Mouse (Mus musculus) liver, embryonic 14.5 days (tissue): ENCODE results near the gene Adamts4. TPM values are rescaled to one million over a fixed set of nuclear protein-coding genes. Genes with fewer than 3 reads are reported as not detected.

Experiments used
- ATAC-seq: fragments of 200-750 bp; cut with Nextera tagmentation; 2 replicates; pipeline ENCODE4 v1.8.0; 2017; ENCODE audit warnings: moderate number of reproducible peaks, mild to moderate bottlenecking, moderate library complexity; ENCODE audit not compliant: insufficient read depth
- DNase-seq, 3 experiments: peaks; one replicate each; pipeline ENCODE4 v3.0.0-alpha.2; 2012 to 2013; ENCODE audit warnings: low read depth in 3 of 3, low spot score in 3 of 3
- H3K27ac ChIP-seq: fragments of 300-500 bp; sonication (generic); 2 replicates; pipeline ENCODE4 v1.5.1; 2014; ENCODE audit warnings: moderate library complexity, mild to moderate bottlenecking, control low read depth, inconsistent platforms
- H3K27me3 ChIP-seq: fragments of 300-500 bp; sonication (generic); 2 replicates; pipeline ENCODE4 v1.6.1; 2014; ENCODE audit warnings: mild to moderate bottlenecking, low read length, moderate library complexity; ENCODE audit not compliant: control insufficient read depth, insufficient read depth
- H3K36me3 ChIP-seq: fragments of 300-500 bp; sonication (generic); replicated peaks from 2 replicates; pipeline ENCODE4 v1.6.1; 2014; ENCODE audit warnings: low read depth; ENCODE audit not compliant: control insufficient read depth, insufficient read depth
- H3K4me1 ChIP-seq, 2 experiments: fragments of 200-500 bp in 1 of 2; fragments of 300-500 bp in 1 of 2; sonication (generic) in 1 of 2; replicated peaks; 2 replicates each; pipeline ENCODE4 v1.6.1; 2012 to 2014; ENCODE audit warnings: antibody characterized with exemption in 1 of 2, inconsistent platforms in 1 of 2, low read length in 1 of 2; ENCODE audit not compliant: control insufficient read depth in 2 of 2, insufficient read depth in 2 of 2
- H3K4me2 ChIP-seq: fragments of 300-500 bp; sonication (generic); 2 replicates; pipeline ENCODE4 v1.6.1; 2014; ENCODE audit warnings: low read depth, mild to moderate bottlenecking, control low read depth, moderate library complexity
- H3K4me3 ChIP-seq, 2 experiments: fragments of 200-500 bp in 1 of 2; fragments of 300-500 bp in 1 of 2; sonication (generic) in 1 of 2; 2 replicates each; pipeline ENCODE4 v1.5.1; 2012 to 2014; ENCODE audit warnings: low read depth in 2 of 2, low read length in 2 of 2, mild to moderate bottlenecking in 2 of 2, control low read depth in 1 of 2, inconsistent platforms in 1 of 2, moderate library complexity in 1 of 2; ENCODE audit not compliant: insufficient read depth in 1 of 2
- H3K9ac ChIP-seq: fragments of 300-500 bp; sonication (generic); replicated peaks from 2 replicates; pipeline ENCODE4 v1.6.1; 2014; ENCODE audit warnings: mild to moderate bottlenecking, control low read depth, moderate library complexity
- H3K9me3 ChIP-seq: fragments of 300-500 bp; sonication (generic); 2 replicates; pipeline ENCODE4 v1.6.1; 2016; ENCODE audit warnings: low read length, mixed read lengths; ENCODE audit not compliant: control insufficient read depth
- CTCF ChIP-seq: IDR thresholded peaks from 2 replicates; pipeline ENCODE4 v1.5.1; 2016; ENCODE audit warnings: antibody characterized with exemption, low read depth, control low read depth
- EP300 ChIP-seq: IDR thresholded peaks from 2 replicates; pipeline ENCODE4 v1.6.1; 2016; ENCODE audit warnings: antibody characterized with exemption, low read depth
- WGBS: fragments of 180-500 bp; shearing (Covaris S2); extraction: QIAGEN DNeasy Blood & Tissue Kit; methylation state at CpG from one replicate; pipeline ENCODE4 v1.1.7; 2014; ENCODE audit not compliant: insufficient replicate concordance; 5-methylcytosine and 5-hydroxymethylcytosine counted together
- polyA plus RNA-seq, 2 experiments: library from polyadenylated mRNA; depleted of rRNA in 1 of 2; stranded (reverse) in 1 of 2; unstranded in 1 of 2; fragments of >200 nt; fragmentation: Nextera tagmentation in 1 of 2; extraction: Ambion mirVana in 1 of 2; gene quantifications; 2 replicates each; pipeline versions ENCODE4 v1.2.1 to v1.2.3; 2012 to 2014

The Adamts4 gene
- polyA plus RNA-seq, 2 experiments = 0.13 to 0.17 TPM

- WGBS = 58% methylated on average over 17 of the region's 17 CpGs
- Histone ChIP-seq H3K27ac (no peak overlapping the region), H3K9ac (no peak overlapping the region; the same call in 1 of the 2 replicates), H3K4me2 (no peak overlapping the region), H3K4me1 (peaks cover 0 to 16% of the 10 kb centered on the region in 2 experiments; a peak in 2 of 4 replicates), H3K27me3 (peaks cover 7% of the 10 kb centered on the region), H3K9me3 (no peaks in the 10 kb centered on the region), H3K4me3 (no peak overlapping the region), H3K36me3 (no peaks in the 10 kb centered on the region)
- no peak for DNase-seq
- no peak for ATAC-seq
- TF ChIP-seq CTCF (no peak), EP300 (no peak)
Measured at GRCm38 (mm10) chr1:171258921-171259320, 8.7 kb downstream of the Adamts4 start.

DNA sequence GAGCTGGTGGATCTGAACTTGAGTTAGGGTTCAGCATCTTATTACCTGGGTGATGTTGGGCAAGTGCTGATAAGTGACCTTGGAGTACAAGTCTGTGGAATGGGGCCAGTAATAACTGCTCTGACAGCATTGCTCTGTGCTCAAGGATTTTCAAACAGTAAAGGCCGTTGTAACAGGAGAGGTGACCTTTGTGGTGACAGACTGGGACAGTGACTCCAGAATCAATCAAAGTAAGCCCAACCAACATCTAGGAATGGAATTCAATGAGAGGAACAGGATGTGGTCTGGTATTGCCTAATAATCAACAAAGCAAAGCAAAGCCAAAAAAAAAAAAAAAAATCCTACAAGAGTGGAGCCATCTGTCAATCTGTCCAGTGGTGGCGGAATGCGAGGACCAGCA lies 10.1 kb downstream of the Adamts4 start:
- peaks cover 7% of the 10 kb centered on the region for H3K27me3 ChIP-seq
- no peaks in the 10 kb centered on the region for H3K9me3 ChIP-seq

DNA sequence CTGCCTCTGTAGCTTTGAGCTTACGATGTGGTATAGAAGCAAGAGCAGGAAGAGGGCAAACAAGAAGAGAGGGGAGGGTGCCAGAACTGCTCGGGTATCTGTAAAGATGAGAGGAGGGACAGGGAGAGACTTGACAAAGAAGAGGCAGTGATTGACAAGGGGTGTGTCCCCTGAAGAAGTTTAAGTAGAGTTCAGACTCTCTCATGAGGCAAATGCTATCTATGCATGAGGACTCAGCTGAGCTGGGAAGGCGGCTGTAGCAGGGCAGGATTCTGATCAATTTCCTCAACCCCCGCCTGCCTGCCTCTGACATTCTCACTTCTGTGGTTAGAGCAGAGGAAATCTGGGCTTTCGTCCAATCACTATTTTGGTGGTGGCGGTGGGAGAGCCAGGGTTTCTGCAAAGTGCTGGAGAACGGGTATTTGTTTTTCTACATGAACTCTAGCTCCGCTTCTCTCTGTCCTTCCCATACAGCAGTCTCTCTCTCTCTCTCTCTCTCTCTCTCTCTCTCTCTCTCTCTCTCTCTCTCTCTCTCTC lies 12.4 kb downstream of the Adamts4 start:
- Histone ChIP-seq H3K27ac (no peak overlapping the region), H3K4me3 (no peak overlapping the region)

More for the DNA sequence above, 10.1 kb downstream of the Adamts4 start:
- 30% methylated on average over 3 of the region's 3 CpGs for WGBS
- no peaks in the 10 kb centered on the region for H3K36me3 ChIP-seq
- no peak overlapping the region for H3K4me2 ChIP-seq
- no peak for DNase-seq
- H3K27ac ChIP-seq = no peak overlapping the region
- H3K4me1 ChIP-seq = peaks cover 0 to 16% of the 10 kb centered on the region in 2 experiments; a peak in 2 of 4 replicates
- TF ChIP-seq EP300 = no peak
- ATAC-seq = no peak
- no peak overlapping the region for H3K9ac ChIP-seq
- no peak overlapping the region for H3K4me3 ChIP-seq

GRCm38 (mm10) chr1:171263185-171263611 lies 13.0 kb downstream of the Adamts4 start:
- no peak for TF ChIP-seq CTCF
- no peak for TF ChIP-seq EP300
- H3K9me3 ChIP-seq = no peaks in the 10 kb centered on the region
- H3K4me3 ChIP-seq = no peak overlapping the region
- peaks cover 0 to 19% of the 10 kb centered on the region in 2 experiments; a peak in 2 of 4 replicates for H3K4me1 ChIP-seq
- no peak overlapping the region for H3K9ac ChIP-seq
- H3K27me3 ChIP-seq = peaks cover 7% of the 10 kb centered on the region
- ATAC-seq = no peak
- H3K36me3 ChIP-seq = no peaks in the 10 kb centered on the region
- DNase-seq = no peak
- no peak overlapping the region for H3K4me2 ChIP-seq
- 10% methylated on average over 2 of the region's 2 CpGs for WGBS
- H3K27ac ChIP-seq = no peak overlapping the region

More for the DNA sequence above, 12.4 kb downstream of the Adamts4 start:
- H3K36me3 ChIP-seq = no peaks in the 10 kb centered on the region
- H3K9ac ChIP-seq = no peak overlapping the region
- H3K4me1 ChIP-seq = peaks cover 0 to 19% of the 10 kb centered on the region in 2 experiments; a peak in 2 of 4 replicates
- TF ChIP-seq CTCF (no peak), EP300 (no peak)
- H3K27me3 ChIP-seq = peaks cover 7% of the 10 kb centered on the region
- H3K9me3 ChIP-seq = no peaks in the 10 kb centered on the region
- DNase-seq (no peak), ATAC-seq (no peak)
- WGBS = 3% methylated on average over 8 of the region's 8 CpGs
- H3K4me2 ChIP-seq = peak overlapping the region; percentile 8

DNA sequence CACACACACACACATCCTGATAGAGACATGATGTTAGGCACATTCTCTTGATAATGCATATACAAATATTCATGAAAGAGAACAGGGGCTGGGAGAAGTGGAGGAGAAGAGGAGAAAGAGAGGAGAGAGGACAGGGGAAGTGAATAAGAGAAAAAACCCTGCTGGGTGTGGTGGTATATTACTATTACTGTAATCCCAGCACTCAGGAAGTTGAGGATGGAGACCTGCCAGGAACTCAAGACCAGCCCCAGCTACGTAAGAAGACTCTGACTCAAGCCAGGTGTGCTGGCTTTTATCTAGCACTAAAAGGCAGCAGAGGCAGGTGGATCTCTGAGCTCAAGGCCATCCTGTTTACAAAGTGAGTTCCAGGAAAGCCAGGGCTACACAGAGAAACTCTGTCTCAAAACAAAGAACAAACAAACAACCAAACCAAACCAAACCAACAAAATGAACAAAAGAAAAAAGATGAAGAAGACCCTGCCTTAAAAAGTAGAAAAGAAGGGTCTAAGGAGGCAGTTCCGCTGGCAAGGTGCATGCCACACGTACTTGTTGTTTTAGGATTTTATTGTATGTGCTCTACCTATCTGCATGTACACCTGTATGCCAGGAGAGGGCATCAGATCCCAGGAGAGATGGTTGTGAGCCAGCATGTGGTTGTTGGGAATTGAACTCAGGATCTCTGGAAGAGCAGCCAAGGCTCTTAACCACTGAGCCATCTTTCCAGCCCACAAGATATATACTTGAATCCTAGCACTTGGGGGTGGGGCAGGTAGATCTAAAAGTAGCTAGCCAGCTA lies 13.6 kb downstream of the Adamts4 start:
- H3K9me3 ChIP-seq = no peaks in the 10 kb centered on the region
- no peak for ATAC-seq
- no peaks in the 10 kb centered on the region for H3K36me3 ChIP-seq
- no peak for DNase-seq
- TF ChIP-seq EP300 (no peak), CTCF (peak; percentile 69)
- H3K4me1 ChIP-seq = peaks cover 0 to 21% of the 10 kb centered on the region in 2 experiments; a peak in 2 of 4 replicates
- H3K27me3 ChIP-seq = peaks cover 7% of the 10 kb centered on the region
- no peak overlapping the region for H3K9ac ChIP-seq
- no peak overlapping the region for H3K4me3 ChIP-seq
- no peak overlapping the region for H3K27ac ChIP-seq
- 64% methylated on average over 3 of the region's 3 CpGs for WGBS
- H3K4me2 ChIP-seq = no peak overlapping the region
